Mouse (Mus musculus): ENCODE results near the gene Gm28042.

GRCm38 (mm10) chr2:120040991-120041390 is 13.7 kb downstream of the Gm28042 start:
- TF ChIP-seq TAL1 (IDR thresholded peaks at IDR 0.05; ENCODE audit: low read length) (no peak), GATA1 (IDR thresholded peaks at IDR 0.05; ENCODE audit: low read length) (no peak)
